Mouse (Mus musculus) common myeloid progenitor, adult 5-6 weeks (primary cell): Measurements from ENCODE around the gene Pik3cd. TPM values are rescaled to one million over a fixed set of nuclear protein-coding genes. Genes with fewer than 3 reads are reported as not detected.

ENCODE experiments used
- ATAC-seq: replicated peaks from 2 replicates; pipeline ENCODE4 v1.8.0; 2016; ENCODE audit warnings: low read depth, mild to moderate bottlenecking, moderate TSS enrichment, inconsistent platforms; ENCODE audit not compliant: poor library complexity, severe bottlenecking
- total RNA-seq: library from RNA; stranded (forward); fragments of 200-1000, 187-1606 nt; gene quantifications from 2 replicates; pipeline ENCODE4 v1.2.3, GENCODE M21; 2017

The Pik3cd gene
- total RNA-seq, 1 experiment from 2014 or later: 44.6 TPM

DNA sequence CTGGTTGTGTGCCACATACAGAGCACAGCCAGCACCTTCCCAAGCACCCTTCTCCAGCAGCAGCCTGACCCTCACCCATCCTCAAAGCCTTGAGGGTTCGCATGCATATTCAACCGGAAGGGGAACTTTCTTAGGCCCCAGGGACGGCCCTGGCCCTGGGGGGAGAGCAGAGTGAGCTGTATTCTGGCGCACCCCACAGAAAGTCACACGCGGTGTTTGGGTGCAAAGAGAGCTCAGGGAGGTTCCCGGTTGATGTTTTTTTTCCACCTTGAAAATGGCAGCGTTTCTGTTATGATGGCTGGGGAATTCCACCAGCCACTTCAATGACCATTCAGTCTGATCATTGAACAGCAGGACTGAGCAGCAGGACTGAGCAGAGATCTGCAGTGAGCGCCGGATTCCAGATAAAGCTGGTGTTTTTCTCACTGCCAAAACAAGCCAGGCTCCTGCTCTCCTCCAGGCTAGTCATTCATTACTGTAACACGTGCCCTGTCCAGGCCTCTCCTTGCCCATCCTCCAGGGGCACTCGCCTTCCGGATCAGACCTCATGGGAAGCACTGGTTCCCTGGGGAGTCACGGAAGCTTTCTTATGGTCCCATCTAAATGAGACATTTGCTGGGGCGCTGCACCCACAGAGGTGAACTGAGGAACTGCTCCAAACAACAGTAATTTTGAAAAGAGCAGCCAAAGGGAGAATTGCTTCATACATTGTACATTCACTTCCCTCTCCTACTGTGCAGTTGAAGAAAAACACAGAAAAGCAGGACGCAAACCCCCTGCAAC is 6.0 kb downstream of the Pik3cd start:
- peak; percentile 24 for ATAC-seq

- no peak for ATAC-seq
These were observed 11.0 kb downstream of the Pik3cd start for GRCm38 (mm10) chr4:149691368-149691767.

- peak; percentile 69 for ATAC-seq
These were observed 11.5 kb downstream of the Pik3cd start for GRCm38 (mm10) chr4:149690828-149691280.

GRCm38 (mm10) chr4:149689822-149690700 is 12.3 kb downstream of the Pik3cd start:
- no peak for ATAC-seq

DNA sequence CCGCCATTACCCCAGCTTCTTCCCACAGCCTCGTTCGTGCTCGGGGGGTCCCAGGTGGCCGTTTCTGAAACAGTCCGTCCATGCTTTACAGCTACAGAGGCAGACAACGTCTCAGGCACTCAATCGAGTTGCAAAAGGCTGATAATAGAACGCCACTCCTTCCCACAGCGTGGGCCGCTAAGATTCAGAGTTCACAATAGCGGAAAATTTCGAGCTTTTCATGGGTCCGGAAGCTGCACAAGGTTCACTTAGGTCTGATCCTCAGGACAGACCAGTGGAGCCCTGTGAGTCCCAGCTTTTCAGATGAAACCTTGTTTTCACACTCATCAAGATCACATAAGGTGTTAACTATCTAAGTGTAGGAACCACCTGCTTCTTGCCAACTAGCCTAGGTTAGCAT is 13.5 kb downstream of the Pik3cd start:
- ATAC-seq: no peak

DNA sequence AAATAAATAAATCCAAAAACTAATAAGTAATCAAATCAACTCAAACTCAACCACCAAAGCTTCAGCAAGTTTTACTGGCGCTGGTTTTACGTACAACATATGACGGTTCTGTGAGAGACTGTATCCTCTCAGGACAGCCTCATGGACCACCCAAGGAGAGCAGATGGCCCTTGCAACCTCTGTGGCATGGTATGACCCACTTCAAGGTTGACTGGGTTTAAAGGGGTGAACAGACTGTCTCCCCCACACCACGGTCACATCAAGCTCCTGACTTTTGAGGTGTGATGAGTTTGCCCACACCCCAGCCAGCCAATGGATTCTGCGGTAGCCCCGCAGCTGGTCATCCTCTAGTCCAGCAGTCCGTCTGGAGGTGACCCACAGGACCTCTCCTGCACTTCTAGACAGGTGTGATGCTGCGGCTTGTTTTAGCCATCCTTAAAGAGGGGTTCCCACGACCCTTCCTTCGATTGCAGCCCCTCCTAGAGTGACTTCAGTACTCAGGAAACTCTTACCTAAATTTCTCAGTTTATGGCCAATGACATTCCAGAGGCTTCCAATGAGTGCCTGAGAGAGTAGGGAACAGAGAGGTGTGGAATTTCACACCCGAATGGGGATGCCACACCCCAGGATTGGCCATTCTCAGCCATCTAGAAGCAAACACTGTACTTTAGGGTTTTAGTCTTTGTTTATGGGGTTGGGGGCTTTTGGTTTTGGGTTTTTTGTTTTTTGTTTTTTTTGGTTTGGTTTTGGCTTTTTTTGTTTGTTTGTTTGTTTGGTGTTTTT is 17.3 kb downstream of the Pik3cd start:
- ATAC-seq: no peak

DNA sequence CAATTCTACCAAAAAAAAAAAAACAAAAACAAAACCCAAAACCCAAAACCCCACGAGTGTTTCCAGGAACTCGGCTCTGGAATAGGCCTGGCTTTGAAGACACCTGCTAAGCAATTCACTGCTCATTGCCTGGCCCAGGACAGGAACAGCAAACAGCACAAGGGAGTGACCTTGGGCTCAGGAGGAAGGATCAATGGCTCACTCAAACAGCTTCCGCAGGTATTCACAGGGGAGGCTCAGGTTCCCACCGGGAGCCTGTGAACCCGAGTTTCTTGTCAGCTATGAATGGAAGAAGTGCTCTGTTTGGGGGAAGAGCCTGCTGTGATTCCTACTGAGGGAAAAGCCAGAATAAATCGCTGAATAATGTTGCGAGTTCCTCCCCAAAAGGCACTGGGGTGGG is 18.5 kb downstream of the Pik3cd start:
- no peak for ATAC-seq

- no peak for ATAC-seq
These were observed 23.2 kb downstream of the Pik3cd start for GRCm38 (mm10) chr4:149679056-149679770.

DNA sequence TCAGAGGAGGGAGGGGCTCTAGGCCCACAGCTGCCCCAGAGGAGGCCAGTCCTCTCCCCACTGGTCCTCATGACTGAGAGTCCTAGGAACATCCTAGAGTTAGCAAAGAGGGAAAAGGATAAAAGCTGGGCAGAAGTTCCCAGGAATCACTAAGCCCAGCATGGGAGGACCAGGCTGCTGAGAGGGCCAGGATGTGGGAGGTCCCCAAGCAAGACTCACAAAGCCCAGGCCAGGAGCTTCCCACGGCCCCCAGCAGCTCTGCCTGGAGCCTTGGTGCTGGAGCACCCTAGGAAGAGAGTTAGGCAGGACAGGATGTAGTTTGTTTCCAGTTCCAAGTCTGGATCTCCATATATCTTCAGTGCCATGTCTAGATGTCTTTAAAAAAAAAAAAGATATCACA is 24.4 kb downstream of the Pik3cd start:
- ATAC-seq: no peak

- peak; percentile 99 for ATAC-seq
These were observed 26.8 kb downstream of the Pik3cd start for GRCm38 (mm10) chr4:149675378-149676261.

DNA sequence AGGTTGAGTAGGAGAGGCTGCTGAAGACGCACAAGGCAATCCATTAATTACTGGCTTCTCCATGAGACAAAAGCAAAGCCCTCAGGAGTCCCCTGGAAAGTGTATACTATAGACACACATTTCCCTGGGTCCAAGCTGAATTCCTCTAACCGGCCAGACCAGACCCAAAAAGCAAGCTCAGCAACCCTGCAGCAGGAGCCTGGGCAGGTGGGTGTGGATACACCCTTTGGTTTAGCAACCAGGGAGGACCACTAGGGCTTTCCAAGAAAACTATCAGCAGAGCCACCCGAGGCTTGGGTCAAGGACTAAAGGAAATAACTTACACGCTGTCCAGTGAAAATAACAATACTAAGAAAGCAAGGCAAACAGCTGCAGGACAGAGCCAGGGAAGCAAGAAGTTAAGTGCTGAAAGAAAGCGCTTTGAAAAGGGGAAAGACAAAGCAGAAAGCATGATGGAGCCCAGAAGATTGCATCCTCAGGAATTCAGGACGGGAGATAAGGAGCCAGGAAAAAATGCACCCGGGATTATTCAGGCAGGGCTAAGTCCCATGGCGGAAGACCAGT is 27.5 kb downstream of the Pik3cd start:
- no peak for ATAC-seq

GRCm38 (mm10) chr4:149672747-149673146 is 29.6 kb downstream of the Pik3cd start:
- ATAC-seq: no peak

GRCm38 (mm10) chr4:149671175-149671574 is 31.2 kb downstream of the Pik3cd start:
- no peak for ATAC-seq

DNA sequence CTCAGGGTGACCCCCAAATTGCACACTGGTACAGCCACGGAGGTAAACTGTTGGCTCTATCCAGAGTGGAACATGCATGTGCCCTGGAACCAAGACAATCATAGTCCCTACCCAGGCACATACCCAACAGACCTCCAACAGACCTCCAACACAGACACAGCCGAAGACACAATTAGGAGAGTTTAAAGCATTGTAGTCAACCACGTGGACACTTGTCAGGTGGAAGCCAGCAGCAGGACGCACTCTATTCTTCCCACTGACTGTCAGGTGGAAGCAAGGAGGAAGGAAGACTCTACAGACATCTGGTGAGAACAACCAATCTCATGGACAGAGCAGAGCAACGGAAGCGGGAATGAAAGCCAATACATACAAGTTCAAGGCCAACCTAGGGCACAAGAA is 36.7 kb downstream of the Pik3cd start:
- no peak for ATAC-seq

DNA sequence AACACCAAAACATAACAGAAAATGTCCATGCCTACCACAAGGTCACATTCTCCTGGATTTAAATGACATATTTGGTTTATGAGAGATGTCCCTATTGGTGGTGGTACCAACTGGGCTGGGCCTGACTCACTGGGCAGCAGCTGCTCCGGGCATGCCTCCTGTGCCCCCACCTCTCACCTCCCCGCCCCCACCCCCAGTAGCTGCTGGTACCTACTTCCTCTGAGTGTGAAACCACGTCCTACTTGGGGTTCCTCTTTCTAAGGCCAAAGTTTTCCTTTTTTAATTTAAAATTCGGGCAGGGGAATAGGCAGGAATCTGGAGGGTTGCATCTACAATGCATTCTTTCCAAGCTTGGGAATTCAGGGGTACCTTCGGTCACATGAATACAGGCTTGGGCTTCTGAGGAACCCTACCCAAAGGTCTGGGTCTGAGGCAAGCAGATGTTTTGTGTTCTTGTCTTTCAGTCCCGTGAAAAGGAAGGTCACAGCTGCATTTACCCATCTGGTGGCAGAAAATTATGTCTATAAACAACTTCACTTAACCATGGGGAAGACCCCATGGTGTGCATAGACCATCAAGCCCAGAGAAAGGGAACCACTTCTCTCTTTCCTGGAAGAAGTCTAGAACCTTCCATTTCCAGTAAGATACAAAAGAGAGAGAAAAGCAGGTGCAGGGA is 37.2 kb downstream of the Pik3cd start:
- ATAC-seq: peak; percentile 29; the same call in 1 of the 2 replicates

- no peak for ATAC-seq
These were observed 38.4 kb downstream of the Pik3cd start for GRCm38 (mm10) chr4:149663849-149664503.

DNA sequence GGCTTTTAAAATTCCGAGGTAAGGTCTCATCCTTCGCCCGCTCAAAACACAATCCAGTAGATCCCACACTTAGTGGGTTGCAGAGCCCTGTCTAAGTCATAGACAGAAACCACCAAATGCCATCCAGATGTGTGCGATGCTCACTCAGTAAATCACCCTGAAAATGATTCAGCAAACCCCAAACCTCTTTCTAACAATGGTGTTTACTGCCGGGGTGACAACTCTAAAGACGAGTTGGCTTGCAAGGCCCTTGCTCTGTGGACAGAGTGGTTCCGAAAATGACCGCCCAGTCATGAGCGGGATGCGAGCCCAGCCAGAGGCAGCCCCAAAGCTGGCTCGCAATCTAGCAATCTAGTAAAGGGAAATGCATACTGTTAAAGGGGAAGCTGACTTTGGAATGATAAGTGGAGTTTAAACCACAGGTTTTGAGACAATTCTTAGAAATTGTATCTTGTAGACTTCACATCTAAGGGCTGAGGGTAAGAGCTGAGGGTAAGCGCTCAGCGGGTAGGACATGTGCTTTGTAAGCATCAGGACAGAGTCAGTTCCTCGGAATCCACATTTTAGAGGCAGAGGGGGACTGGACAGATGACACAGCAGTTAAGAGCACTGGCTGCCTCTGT is 40.3 kb downstream of the Pik3cd start:
- ATAC-seq: peak; percentile 61
